Mouse (Mus musculus): ENCODE data around the gene Tekt1. TPM values are rescaled to one million over a fixed set of nuclear protein-coding genes. Genes with fewer than 3 reads are reported as not detected.

The Tekt1 gene
- polyA plus RNA-seq, 1 experiment = not detected

DNA sequence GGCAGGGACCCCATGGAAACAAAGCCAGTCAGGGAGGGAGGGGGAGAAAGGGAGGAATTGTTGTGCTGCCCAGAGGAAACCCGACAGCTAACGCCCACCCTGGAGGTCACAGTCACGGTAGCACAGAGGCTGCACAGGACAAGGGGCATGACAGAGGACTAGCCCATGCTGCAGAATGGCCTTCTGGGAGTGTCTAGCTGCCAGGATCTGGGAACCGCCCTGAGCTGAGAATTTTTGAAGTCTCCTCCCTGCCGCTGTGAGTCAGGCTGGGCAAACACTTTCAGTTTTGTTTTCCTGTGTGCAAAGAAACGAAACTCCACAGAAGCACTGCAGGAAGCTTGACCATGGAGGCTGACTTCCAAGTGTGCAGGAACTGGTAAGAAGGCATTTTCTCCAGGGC is 60.9 kb downstream of the Tekt1 start, which contains the start of gene Xaf1:
Gene Xaf1 (plus strand): TSS at position 296 of the 400 bp plus-strand sequence.
- Histone ChIP-seq H3K4me3 (replicated peaks; ENCODE audit: control insufficient read depth, low read depth, low read length) (peak within 1 kb of the TSS; percentile 79), H3K27ac (ENCODE audit: control insufficient read depth, insufficient read depth, low read depth, low read length, poor library complexity) (peak within 1 kb of the TSS; percentile 38; the same call in 1 of the 2 replicates), H3K4me1 (ENCODE audit: control insufficient read depth, insufficient read depth, low read length) (no peaks in the 10 kb centered on the region; the same call in 1 of the 2 replicates)
- 0% methylated on average over 6 of the region's 6 CpGs for WGBS
- TF ChIP-seq CTCF (IDR thresholded peaks at IDR 0.05; ENCODE audit: control insufficient read depth, insufficient read depth, low read length) (no peak), POLR2A (IDR thresholded peaks at IDR 0.05; ENCODE audit: borderline replicate concordance, control insufficient read depth, low read depth, low read length) (no peak)

Other genes starting within 250 kb of the Tekt1 start
- not detected in 2 replicates for gene Pitpnm3, start 226.7 kb downstream of the Tekt1 start, polyA plus RNA-seq (2011; ENCODE audit: insufficient read depth, insufficient read length, low replicate concordance, missing spikeins)
- gene Gm43951, start 155.6 kb downstream of the Tekt1 start, polyA plus RNA-seq (2011; ENCODE audit: insufficient read depth, insufficient read length, low replicate concordance, missing spikeins) = 0.90 and 1.2 TPM in 2 replicates
- gene 4933427D14Rik, start 155.0 kb downstream of the Tekt1 start, polyA plus RNA-seq (2011; ENCODE audit: insufficient read depth, insufficient read length, low replicate concordance, missing spikeins) = 3.4 and 5.1 TPM in 2 replicates
- gene Txndc17, start 154.9 kb downstream of the Tekt1 start, polyA plus RNA-seq (2011; ENCODE audit: insufficient read depth, insufficient read length, low replicate concordance, missing spikeins) = 29.1 and 49.0 TPM in 2 replicates
- 9.3 and 11.4 TPM in 2 replicates for gene Med31, start 146.8 kb downstream of the Tekt1 start, polyA plus RNA-seq (2011; ENCODE audit: insufficient read depth, insufficient read length, low replicate concordance, missing spikeins)
- gene Slc13a5, start 95.2 kb downstream of the Tekt1 start, polyA plus RNA-seq (2011; ENCODE audit: insufficient read depth, insufficient read length, low replicate concordance, missing spikeins) = 1.2 TPM in 1 of 2 replicates, not detected in the other
- gene Xaf1, start 60.8 kb downstream of the Tekt1 start, polyA plus RNA-seq (2011; ENCODE audit: insufficient read depth, insufficient read length, low replicate concordance, missing spikeins) = 22.2 and 35.2 TPM in 2 replicates
- not detected in 2 replicates for gene Fbxo39, start 48.0 kb downstream of the Tekt1 start, polyA plus RNA-seq (2011; ENCODE audit: insufficient read depth, insufficient read length, low replicate concordance, missing spikeins)
- gene Smtnl2, start 49.3 kb upstream of the Tekt1 start, polyA plus RNA-seq (2011; ENCODE audit: insufficient read depth, insufficient read length, low replicate concordance, missing spikeins) = 5.6 TPM in 1 of 2 replicates, not detected in the other
- gene Ggt6, start 73.1 kb upstream of the Tekt1 start, polyA plus RNA-seq (2011; ENCODE audit: insufficient read depth, insufficient read length, low replicate concordance, missing spikeins) = not detected in 2 replicates
- gene Mybbp1a, start 78.9 kb upstream of the Tekt1 start, polyA plus RNA-seq (2011; ENCODE audit: insufficient read depth, insufficient read length, low replicate concordance, missing spikeins) = 40.0 and 68.3 TPM in 2 replicates
- gene Spns2, start 127.5 kb upstream of the Tekt1 start, polyA plus RNA-seq (2011; ENCODE audit: insufficient read depth, insufficient read length, low replicate concordance, missing spikeins) = 6.3 and 10.7 TPM in 2 replicates
- gene Spns3, start 188.1 kb upstream of the Tekt1 start, polyA plus RNA-seq (2011; ENCODE audit: insufficient read depth, insufficient read length, low replicate concordance, missing spikeins) = 9.1 and 13.2 TPM in 2 replicates
- gene Ube2g1, start 244.8 kb upstream of the Tekt1 start, polyA plus RNA-seq (2011; ENCODE audit: insufficient read depth, insufficient read length, low replicate concordance, missing spikeins) = 6.1 and 14.1 TPM in 2 replicates

Measured in bone marrow, adult 2 months (tissue).